Mouse (Mus musculus) ZHBTc4 (cell line): Measurements from ENCODE around the gene Vwa1.

Source experiments
- DNase-seq: peaks from one replicate; pipeline ENCODE4 v3.0.0-alpha.2; 2011; ENCODE audit warnings: low read depth, low spot score

Vwa1 gene

GRCm38 (mm10) chr4:155780895-155781294 is 6.4 kb upstream of the Vwa1 start:
- DNase-seq = peak; percentile 26

GRCm38 (mm10) chr4:155779498-155779897 is 5.0 kb upstream of the Vwa1 start:
- DNase-seq = no peak

- no peak for DNase-seq
Observed at GRCm38 (mm10) chr4:155777816-155778215, 3.3 kb upstream of the Vwa1 start.

- DNase-seq = no peak
Observed at GRCm38 (mm10) chr4:155776704-155777335, 2.3 kb upstream of the Vwa1 start.

GRCm38 (mm10) chr4:155775855-155776254 is 1.4 kb upstream of the Vwa1 start:
- no peak for DNase-seq

GRCm38 (mm10) chr4:155774971-155775740 is 658 bp upstream of the Vwa1 start:
- DNase-seq = no peak

GRCm38 (mm10) chr4:155773335-155774078 is 991 bp downstream of the Vwa1 start:
- DNase-seq = no peak

- no peak for DNase-seq
Observed at GRCm38 (mm10) chr4:155772786-155773185, 1.7 kb downstream of the Vwa1 start.

GRCm38 (mm10) chr4:155771706-155772105 is 2.8 kb downstream of the Vwa1 start:
- no peak for DNase-seq

GRCm38 (mm10) chr4:155770626-155771025 is 3.9 kb downstream of the Vwa1 start:
- DNase-seq = no peak

- DNase-seq = peak; percentile 90
Observed at GRCm38 (mm10) chr4:155769880-155770512, 4.5 kb downstream of the Vwa1 start.

GRCm38 (mm10) chr4:155769496-155769879 is 5.0 kb downstream of the Vwa1 start:
- no peak for DNase-seq

GRCm38 (mm10) chr4:155762357-155762756 is 12.1 kb downstream of the Vwa1 start:
- DNase-seq = no peak

GRCm38 (mm10) chr4:155761356-155762099 is 13.0 kb downstream of the Vwa1 start:
- DNase-seq = peak; percentile 55

GRCm38 (mm10) chr4:155760613-155761355 is 13.7 kb downstream of the Vwa1 start, which contains the start of gene Atad3a:
Gene Atad3a (minus strand): TSS chr4:155761093.
- DNase-seq = peak; percentile 98

- peak; percentile 75 for DNase-seq
Observed at GRCm38 (mm10) chr4:155759862-155760612, 14.5 kb downstream of the Vwa1 start.

GRCm38 (mm10) chr4:155757011-155757410 is 17.5 kb downstream of the Vwa1 start:
- DNase-seq = no peak

- no peak for DNase-seq
Observed at GRCm38 (mm10) chr4:155746575-155747490, 27.7 kb downstream of the Vwa1 start.
